Mouse (Mus musculus): ENCODE data around the gene Rnd1. TPM values are rescaled to one million over a fixed set of nuclear protein-coding genes. Genes with fewer than 3 reads are reported as not detected.

Gene Rnd1
- polyA plus RNA-seq, 1 experiment from 2014 or later = 11.3 TPM

DNA sequence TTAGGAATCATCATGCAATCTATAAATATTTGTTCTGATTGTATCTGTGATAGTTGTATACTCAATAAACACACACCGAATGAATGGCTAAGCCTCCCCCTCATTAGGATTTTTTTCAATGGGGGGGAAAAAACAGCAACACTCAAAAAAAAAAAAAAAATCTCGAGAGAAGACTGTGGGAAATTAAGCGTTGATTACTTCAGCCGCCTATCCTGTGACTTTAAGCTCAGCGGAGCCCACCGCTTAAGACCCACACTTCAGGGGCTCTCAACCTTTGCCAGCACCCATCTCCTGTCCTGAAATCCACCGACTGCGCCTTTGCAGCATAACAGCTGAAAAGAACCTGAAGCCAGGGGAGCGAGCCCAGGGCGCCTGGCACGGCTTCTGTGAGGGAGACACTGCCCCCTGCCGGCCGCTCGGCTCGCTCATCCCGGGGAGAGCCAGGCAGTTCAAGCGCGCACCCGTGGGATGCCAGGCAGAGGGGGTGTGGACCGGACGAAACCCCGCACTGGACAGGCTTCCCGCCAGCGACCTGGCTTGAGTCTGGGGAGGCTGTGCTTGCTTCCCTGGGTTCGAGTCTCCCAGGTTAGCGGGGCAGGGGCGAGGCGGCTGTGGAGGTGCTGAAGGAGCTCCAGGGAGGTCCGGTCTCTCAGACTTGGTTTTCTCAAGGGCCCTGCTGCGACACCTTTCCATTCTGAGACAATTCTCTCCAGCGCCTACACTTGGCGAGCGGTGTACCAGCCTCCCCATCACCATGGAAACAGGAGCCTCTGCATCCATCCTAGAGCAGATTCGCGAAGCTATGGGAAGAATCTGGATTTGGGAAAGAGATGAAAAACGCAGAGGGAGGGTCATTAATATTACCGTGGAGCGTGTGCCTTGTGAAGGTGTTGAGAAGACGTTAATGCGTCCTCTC, 22.2 kb upstream of the Rnd1 start:
- 4% methylated on average over 40 of the region's 40 CpGs for WGBS
- H3K36me3 ChIP-seq = no peaks in the 10 kb centered on the region

DNA sequence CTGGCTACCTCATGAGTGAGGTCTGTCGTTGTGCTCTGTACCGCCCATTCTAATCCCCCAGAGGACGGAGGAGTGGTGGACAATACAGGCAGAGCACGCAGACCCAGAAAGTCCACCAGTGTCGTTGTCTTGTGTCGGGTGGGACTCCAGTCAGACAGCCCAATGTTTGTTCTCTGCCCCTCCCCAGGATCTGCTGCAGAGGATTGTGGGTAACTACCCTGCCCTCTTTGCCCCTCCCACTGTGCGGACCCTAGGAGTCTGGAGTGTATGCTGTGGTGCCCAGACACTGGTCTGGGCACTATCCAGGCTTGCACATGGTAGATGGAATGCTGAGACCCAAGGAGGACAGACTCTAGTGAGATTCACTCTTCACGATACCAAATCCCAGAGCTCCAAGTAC, 19.0 kb upstream of the Rnd1 start:
- Histone ChIP-seq H3K9ac (replicated peaks) (no peak overlapping the region), H3K27ac (replicated peaks) (no peak overlapping the region), H3K36me3 (no peaks in the 10 kb centered on the region), H3K9me3 (replicated peaks) (no peaks in the 10 kb centered on the region), H3K27me3 (replicated peaks) (peaks cover 7% of the 10 kb centered on the region), H3K4me3 (replicated peaks) (no peak overlapping the region), H3K4me2 (no peak overlapping the region), H3K4me1 (peaks cover 27% of the 10 kb centered on the region)
- 48% methylated on average over 8 of the region's 8 CpGs for WGBS
- no peak for ATAC-seq (ENCODE audit: low FRiP score)

More for the DNA sequence above, 22.2 kb upstream of the Rnd1 start:
- H3K27ac ChIP-seq (replicated peaks) = peak overlapping the region; percentile 78
- peak overlapping the region; percentile 55 for H3K9ac ChIP-seq (replicated peaks)
- H3K4me2 ChIP-seq = peak overlapping the region; percentile 82
- H3K4me3 ChIP-seq (replicated peaks) = peak overlapping the region; percentile 53
- ATAC-seq (ENCODE audit: low FRiP score) = peak; percentile 91
- peaks cover 26% of the 10 kb centered on the region for H3K27me3 ChIP-seq (replicated peaks)
- H3K4me1 ChIP-seq = peaks cover 16% of the 10 kb centered on the region; the same call in 1 of the 2 replicates
- no peaks in the 10 kb centered on the region for H3K9me3 ChIP-seq (replicated peaks)

DNA sequence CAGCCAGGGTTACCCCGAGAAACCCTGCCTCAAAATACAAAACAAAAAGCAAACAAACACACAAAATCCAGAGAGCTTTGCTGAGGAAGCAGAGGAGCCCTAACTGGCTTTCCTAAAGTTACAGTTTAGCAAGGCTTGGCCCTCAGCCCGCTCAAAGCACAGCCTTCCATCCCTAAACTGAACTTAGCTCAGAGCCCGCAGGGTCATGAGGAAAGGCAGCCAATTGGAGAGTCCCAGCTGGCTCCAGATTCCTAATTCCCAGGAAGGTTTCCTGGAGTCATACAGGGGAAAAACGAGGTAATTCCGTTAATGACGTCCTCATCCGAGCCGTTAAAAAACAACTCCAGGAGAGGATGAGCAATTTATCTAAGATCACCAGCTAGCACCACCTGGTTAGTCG, 18.5 kb upstream of the Rnd1 start:
- Histone ChIP-seq H3K4me1 (peaks cover 30% of the 10 kb centered on the region), H3K4me2 (no peak overlapping the region), H3K9me3 (replicated peaks) (no peaks in the 10 kb centered on the region), H3K27me3 (replicated peaks) (peaks cover 2% of the 10 kb centered on the region), H3K9ac (replicated peaks) (no peak overlapping the region), H3K4me3 (replicated peaks) (no peak overlapping the region), H3K36me3 (no peaks in the 10 kb centered on the region), H3K27ac (replicated peaks) (no peak overlapping the region)
- WGBS = 32% methylated on average over 9 of the region's 9 CpGs
- no peak for ATAC-seq (ENCODE audit: low FRiP score)

DNA sequence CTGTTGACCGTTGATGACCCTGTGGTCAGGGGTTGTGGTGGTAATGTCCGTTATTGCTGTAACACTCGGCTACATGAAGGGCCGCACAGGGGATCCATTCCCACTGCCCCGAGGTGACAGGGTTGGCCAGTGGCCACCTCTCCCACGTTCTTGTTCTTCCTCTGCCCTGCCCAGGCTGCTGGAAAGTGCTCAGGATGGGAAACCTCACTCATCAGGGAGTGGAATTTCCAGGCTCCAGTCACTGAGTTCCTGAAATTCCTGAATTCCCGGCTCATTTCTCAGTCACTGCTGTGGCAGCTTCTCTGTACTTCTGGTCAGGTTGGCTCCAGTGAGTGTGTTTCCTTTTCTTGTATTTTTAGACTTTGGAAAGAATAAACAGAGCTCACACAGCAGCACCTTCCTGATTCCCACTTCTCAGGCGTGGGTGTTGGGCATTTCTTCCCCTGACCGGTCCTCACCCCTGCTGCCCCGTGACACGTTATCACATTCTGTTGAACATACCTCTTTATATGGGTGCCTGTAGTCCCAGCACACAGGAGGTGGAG, 15.0 kb upstream of the Rnd1 start:
- no peaks in the 10 kb centered on the region for H3K27me3 ChIP-seq (replicated peaks)
- no peaks in the 10 kb centered on the region for H3K36me3 ChIP-seq
- H3K4me3 ChIP-seq (replicated peaks) = no peak overlapping the region
- no peak overlapping the region for H3K9ac ChIP-seq (replicated peaks)
- no peak overlapping the region for H3K27ac ChIP-seq (replicated peaks)
- H3K4me2 ChIP-seq = no peak overlapping the region
- no peaks in the 10 kb centered on the region for H3K9me3 ChIP-seq (replicated peaks)
- no peak for ATAC-seq (ENCODE audit: low FRiP score)
- 66% methylated on average over 11 of the region's 11 CpGs for WGBS
- peaks cover 18% of the 10 kb centered on the region for H3K4me1 ChIP-seq

DNA sequence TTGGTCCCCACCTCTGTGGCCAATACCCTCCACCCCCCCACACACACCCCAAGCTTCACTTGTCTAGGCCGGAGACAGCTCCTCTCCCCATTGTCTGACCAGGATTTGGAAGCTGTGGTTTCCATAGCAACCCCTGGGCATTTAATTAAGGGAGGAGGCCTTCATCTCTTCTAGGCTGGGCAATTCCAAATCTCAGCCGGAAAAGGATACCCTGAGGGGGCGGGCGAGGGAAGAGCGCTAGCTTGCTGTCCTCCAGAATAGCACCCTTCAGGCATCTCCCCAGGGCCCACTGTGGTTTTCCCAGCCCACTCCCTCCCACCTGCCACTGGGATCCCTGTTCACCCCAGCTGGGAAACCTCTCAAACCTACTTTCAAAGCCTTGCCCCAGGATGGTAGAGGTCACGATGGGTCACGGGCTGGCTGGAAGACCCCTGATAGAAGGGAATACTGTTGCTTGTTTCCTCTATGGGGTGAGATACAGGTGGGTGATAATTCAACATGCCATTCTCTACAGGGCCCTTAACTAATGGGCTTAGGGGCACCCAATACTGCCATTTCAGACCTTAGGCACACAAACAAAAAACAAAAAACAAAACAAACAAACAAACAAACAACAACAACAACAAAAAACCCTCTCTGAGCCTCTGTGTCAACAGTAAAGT, 14.4 kb upstream of the Rnd1 start:
- Histone ChIP-seq H3K4me1 (peaks cover 18% of the 10 kb centered on the region), H3K36me3 (no peaks in the 10 kb centered on the region), H3K27ac (replicated peaks) (no peak overlapping the region), H3K4me2 (no peak overlapping the region), H3K4me3 (replicated peaks) (no peak overlapping the region), H3K9ac (replicated peaks) (no peak overlapping the region), H3K9me3 (replicated peaks) (no peaks in the 10 kb centered on the region), H3K27me3 (replicated peaks) (no peaks in the 10 kb centered on the region)
- ATAC-seq (ENCODE audit: low FRiP score) = no peak; the same call in 1 of the 2 replicates
- 11% methylated on average over 7 of the region's 7 CpGs for WGBS

DNA sequence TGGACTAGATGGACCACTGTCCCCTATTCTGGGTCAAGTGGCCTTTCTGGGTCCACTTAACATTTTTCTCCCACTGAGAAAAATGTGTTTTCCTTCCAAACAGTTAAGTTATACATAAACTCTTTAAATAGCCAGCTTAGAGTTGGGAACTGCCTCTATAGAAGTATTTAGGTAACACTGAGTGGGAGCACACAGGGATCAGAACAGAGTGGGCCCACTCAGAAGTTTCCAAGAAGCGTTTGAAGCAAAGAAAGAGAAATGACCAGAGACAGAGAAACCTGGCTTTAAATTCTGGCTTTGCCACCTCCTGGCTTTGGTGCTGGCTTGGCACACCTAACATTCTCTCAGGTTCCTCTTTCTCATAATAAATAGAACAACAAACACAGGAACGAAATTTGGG, 12.4 kb upstream of the Rnd1 start:
- Histone ChIP-seq H3K36me3 (no peaks in the 10 kb centered on the region), H3K9ac (replicated peaks) (no peak overlapping the region), H3K27ac (replicated peaks) (no peak overlapping the region), H3K9me3 (replicated peaks) (no peaks in the 10 kb centered on the region), H3K27me3 (replicated peaks) (no peaks in the 10 kb centered on the region), H3K4me2 (no peak overlapping the region), H3K4me1 (peaks cover 14% of the 10 kb centered on the region), H3K4me3 (replicated peaks) (no peak overlapping the region)
- ATAC-seq (ENCODE audit: low FRiP score) = no peak
- 88% methylated on average over 2 of the region's 2 CpGs for WGBS

DNA sequence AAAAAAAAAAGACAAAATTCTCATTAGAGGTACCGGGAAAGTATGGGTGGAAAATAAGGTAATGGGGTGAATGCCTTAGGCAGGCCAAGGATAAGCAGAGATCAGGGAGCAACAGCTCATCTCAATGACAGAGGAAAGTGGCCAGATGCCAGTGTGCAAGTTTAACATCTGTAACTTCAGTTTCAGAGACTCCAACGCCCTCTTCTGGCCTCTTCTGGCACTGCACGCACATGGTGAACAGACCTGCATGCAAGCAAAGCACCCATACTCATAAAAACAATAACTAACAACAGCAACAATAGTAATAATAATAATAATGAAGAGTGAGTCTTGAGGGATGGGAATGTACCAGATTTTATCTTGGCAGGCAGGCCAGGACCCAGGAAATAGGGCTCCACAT, 8.7 kb upstream of the Rnd1 start:
- Histone ChIP-seq H3K27me3 (replicated peaks) (no peaks in the 10 kb centered on the region), H3K9me3 (replicated peaks) (no peaks in the 10 kb centered on the region), H3K9ac (replicated peaks) (no peak overlapping the region), H3K36me3 (no peaks in the 10 kb centered on the region), H3K4me2 (no peak overlapping the region), H3K4me3 (replicated peaks) (no peak overlapping the region), H3K27ac (replicated peaks) (no peak overlapping the region), H3K4me1 (no peaks in the 10 kb centered on the region)
- no peak for ATAC-seq (ENCODE audit: low FRiP score)
- 70% methylated on average over 3 of the region's 3 CpGs for WGBS

DNA sequence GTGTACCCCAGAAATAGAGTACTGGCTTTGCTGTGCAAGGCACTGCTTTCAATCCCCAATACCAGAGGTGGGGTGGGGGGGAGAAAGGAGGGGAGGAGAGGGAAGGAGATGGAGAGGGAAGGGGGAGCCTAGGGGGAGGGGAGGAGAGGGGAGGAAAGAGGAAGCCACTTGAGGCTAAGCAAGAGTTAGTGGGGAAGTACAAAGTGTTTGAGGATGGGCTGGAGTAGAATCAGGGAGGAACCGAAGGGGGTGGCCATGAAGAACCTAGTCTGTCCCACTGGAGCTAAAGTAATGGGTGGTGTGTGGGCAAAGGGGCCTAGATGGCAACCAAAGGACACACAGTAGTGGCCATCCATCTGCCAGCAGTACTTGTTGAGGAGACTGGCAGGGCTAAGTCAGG, 6.5 kb upstream of the Rnd1 start:
- Histone ChIP-seq H3K9ac (replicated peaks) (no peak overlapping the region), H3K27ac (replicated peaks) (no peak overlapping the region), H3K4me2 (no peak overlapping the region), H3K9me3 (replicated peaks) (no peaks in the 10 kb centered on the region), H3K4me3 (replicated peaks) (no peak overlapping the region), H3K36me3 (no peaks in the 10 kb centered on the region), H3K4me1 (no peaks in the 10 kb centered on the region), H3K27me3 (replicated peaks) (0 out of 2 replicates have a peak, but pooled peaks cover 2% of the 10 kb centered on the region)
- 95% methylated on average over 1 of the region's 1 CpGs for WGBS
- ATAC-seq (ENCODE audit: low FRiP score) = no peak

DNA sequence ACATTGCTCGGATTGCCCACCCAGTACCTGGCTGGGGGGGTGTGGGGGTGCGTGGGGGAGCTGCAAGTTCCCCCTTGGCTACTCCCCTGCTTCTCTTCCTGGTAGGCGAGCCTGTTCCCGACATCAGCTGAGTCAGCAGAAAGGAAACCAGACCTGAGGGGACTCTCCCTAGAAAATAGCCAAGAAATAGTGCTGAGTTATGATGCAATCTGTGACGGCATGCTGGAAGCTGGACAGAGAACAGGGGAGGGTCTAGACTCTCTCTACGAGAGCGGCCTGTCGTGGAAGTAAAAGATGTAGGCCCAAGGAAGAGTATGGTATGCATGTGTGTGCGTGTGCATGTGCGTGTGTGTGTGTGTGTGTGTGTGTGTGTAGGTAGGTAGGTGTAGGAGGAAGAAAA, 5.9 kb upstream of the Rnd1 start:
- no peak overlapping the region for H3K4me3 ChIP-seq (replicated peaks)
- no peak overlapping the region for H3K4me2 ChIP-seq
- ATAC-seq (ENCODE audit: low FRiP score) = no peak
- no peaks in the 10 kb centered on the region for H3K9me3 ChIP-seq (replicated peaks)
- WGBS = 76% methylated on average over 10 of the region's 10 CpGs
- no peaks in the 10 kb centered on the region for H3K36me3 ChIP-seq
- H3K4me1 ChIP-seq = no peaks in the 10 kb centered on the region
- no peak overlapping the region for H3K27ac ChIP-seq (replicated peaks)
- 0 out of 2 replicates have a peak, but pooled peaks cover 2% of the 10 kb centered on the region for H3K27me3 ChIP-seq (replicated peaks)
- H3K9ac ChIP-seq (replicated peaks) = no peak overlapping the region

DNA sequence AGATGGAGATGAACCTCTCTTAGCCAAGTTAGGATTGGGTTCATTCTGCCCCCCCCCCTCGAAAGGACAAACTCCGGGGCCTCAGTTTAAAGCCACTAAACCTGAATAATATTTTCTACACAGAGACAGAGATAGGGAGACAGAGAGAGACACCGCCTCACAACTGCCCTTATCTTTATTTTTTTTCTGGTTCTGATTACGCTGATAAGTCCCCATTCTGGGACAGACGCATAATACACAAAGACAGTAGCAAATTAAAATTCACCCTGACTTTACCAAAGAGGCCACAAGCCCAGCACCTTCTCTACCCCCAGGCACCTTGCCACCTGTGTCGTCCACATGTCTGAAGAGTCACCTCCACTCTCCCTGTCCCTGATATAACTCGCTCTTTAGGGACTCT, 4.4 kb upstream of the Rnd1 start:
- H3K9ac ChIP-seq (replicated peaks) = no peak overlapping the region
- no peak for ATAC-seq (ENCODE audit: low FRiP score)
- H3K27ac ChIP-seq (replicated peaks) = no peak overlapping the region
- H3K4me3 ChIP-seq (replicated peaks) = no peak overlapping the region
- WGBS = 90% methylated on average over 7 of the region's 7 CpGs
- no peaks in the 10 kb centered on the region for H3K9me3 ChIP-seq (replicated peaks)
- H3K36me3 ChIP-seq = no peaks in the 10 kb centered on the region
- H3K4me1 ChIP-seq = peaks cover 10% of the 10 kb centered on the region
- H3K27me3 ChIP-seq (replicated peaks) = 0 out of 2 replicates have a peak, but pooled peaks cover 2% of the 10 kb centered on the region
- no peak overlapping the region for H3K4me2 ChIP-seq

DNA sequence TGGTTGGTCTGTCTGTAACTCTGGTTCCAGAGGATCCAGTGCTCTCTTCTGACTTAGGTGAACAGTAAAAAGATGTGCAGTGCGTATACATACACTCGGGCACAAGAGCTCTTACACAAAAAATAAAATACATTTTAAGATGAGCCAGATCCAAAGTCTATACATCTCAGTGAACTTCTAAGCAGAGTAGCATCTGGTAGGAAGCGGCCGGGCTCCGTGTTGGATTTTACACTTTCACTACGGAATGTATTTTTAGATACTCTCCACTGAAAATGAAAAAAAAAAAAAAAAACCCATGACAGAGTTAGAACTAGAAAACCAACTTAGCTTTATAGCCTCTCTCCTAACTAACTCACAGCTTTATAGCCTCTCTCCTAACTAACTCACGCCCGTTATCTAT, 3.4 kb upstream of the Rnd1 start:
- no peak for ATAC-seq (ENCODE audit: low FRiP score)
- Histone ChIP-seq H3K4me2 (no peak overlapping the region), H3K9ac (replicated peaks) (no peak overlapping the region), H3K27ac (replicated peaks) (no peak overlapping the region), H3K4me3 (replicated peaks) (no peak overlapping the region), H3K27me3 (replicated peaks) (0 out of 2 replicates have a peak, but pooled peaks cover 2% of the 10 kb centered on the region), H3K4me1 (peaks cover 20% of the 10 kb centered on the region), H3K9me3 (replicated peaks) (no peaks in the 10 kb centered on the region), H3K36me3 (no peaks in the 10 kb centered on the region)
- WGBS = 87% methylated on average over 8 of the region's 8 CpGs

Measured in neural tube, embryonic 15.5 days (tissue).